Mouse (Mus musculus): ENCODE measurements at regions not wholly inside any gene's neighbourhood (a gene's known extent, or its start where the extent isn't known, plus 50 kb on each side); places are given as distances from the start of the nearest gene placed in this dataset.

DNA sequence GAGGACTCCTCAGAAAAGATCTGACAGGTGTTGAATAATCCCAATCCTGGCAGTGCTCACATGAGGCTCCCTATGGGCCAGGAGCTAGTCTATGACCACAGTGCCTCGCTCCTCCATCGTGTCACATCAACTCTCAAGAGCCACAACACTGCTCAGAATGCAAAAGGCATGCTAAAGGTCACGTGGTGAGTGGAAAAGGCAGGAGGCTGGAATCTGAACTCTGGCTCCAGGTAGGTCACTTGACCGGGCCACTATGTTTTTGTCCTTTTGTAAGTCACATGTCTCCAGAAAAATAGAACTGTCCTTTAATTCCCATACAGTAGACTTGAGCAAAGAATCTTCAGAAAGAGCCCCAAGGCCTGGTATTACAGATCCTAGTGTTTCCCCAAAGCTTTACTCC lies 229.3 kb downstream of the Gm12728 start:
- TF ChIP-seq POLR2A (IDR thresholded peaks at IDR 0.05; ENCODE audit: insufficient read length, low read depth) (no peak), TCF12 (IDR thresholded peaks at IDR 0.05; ENCODE audit: insufficient read depth, poor library complexity, severe bottlenecking) (no peak), MAX (IDR thresholded peaks at IDR 0.05; ENCODE audit: low read depth) (no peak)

Measured in myocyte (in vitro differentiated cells).